Mouse (Mus musculus): ENCODE measurements around the gene Bmpr1a.

- no peak for TF ChIP-seq CTCF (conservative IDR thresholded peaks at IDR 0.05; ENCODE audit: low read length)
- TF ChIP-seq NANOG (IDR thresholded peaks at IDR 0.05; ENCODE audit: borderline replicate concordance, low read length), result no peak
- no peak for TF ChIP-seq POU5F1 (IDR thresholded peaks at IDR 0.05; ENCODE audit: borderline replicate concordance, low read length)
Measured at GRCm38 (mm10) chr14:34522701-34523100, 19.6 kb upstream of the Bmpr1a start, which contains the start of gene 9230112D13Rik.
